Mouse (Mus musculus) C2C12 (cell line): ENCODE data around the gene Tmc5. TPM values are rescaled to one million over a fixed set of nuclear protein-coding genes. Genes with fewer than 3 reads are reported as not detected.

Experiments
- H3K27me3 ChIP-seq: one replicate; pipeline ENCODE4 v1.6.1; 2011; ENCODE audit not compliant: control insufficient read depth, insufficient read depth, insufficient read length
- H3K36me3 ChIP-seq: one replicate; pipeline ENCODE4 v1.6.1; 2011; ENCODE audit not compliant: control insufficient read depth, insufficient read depth
- H3K4me3 ChIP-seq: one replicate; pipeline ENCODE4 v1.5.1; 2011; ENCODE audit warnings: mild to moderate bottlenecking, control low read depth; ENCODE audit not compliant: poor library complexity, insufficient read depth, severe bottlenecking
- H3K79me2 ChIP-seq: one replicate; pipeline ENCODE4 v1.6.1; 2011; ENCODE audit not compliant: control insufficient read depth, insufficient read depth
- H3K79me3 ChIP-seq: one replicate; pipeline ENCODE4 v1.6.1; 2011; ENCODE audit warnings: low read depth, control low read depth
- H3ac ChIP-seq: one replicate; pipeline ENCODE3; 2011; ENCODE audit warnings: low read depth; ENCODE audit not compliant: control insufficient read depth, insufficient read length
- CEBPB ChIP-seq: IDR thresholded peaks from one replicate; pipeline ENCODE4 v1.6.1; 2011; ENCODE audit warnings: low read depth, mild to moderate bottlenecking, control low read depth, moderate library complexity
- CTCF ChIP-seq: IDR thresholded peaks from one replicate; pipeline ENCODE4 v1.5.1; 2011; ENCODE audit not compliant: control insufficient read depth, insufficient read depth, insufficient read length
- FOSL1 ChIP-seq: IDR thresholded peaks from one replicate; pipeline ENCODE4 v1.8.0; 2011; ENCODE audit warnings: mild to moderate bottlenecking, low read length; ENCODE audit not compliant: poor library complexity, insufficient read depth, severe bottlenecking
- MAX ChIP-seq: IDR thresholded peaks from one replicate; pipeline ENCODE4 v1.6.1; 2011; ENCODE audit warnings: mild to moderate bottlenecking, control low read depth
- MYOD1 ChIP-seq: IDR thresholded peaks from one replicate; pipeline ENCODE4 v1.6.1; 2011; ENCODE audit warnings: low read depth; ENCODE audit not compliant: control insufficient read depth, insufficient read length
- MYOG ChIP-seq: IDR thresholded peaks from one replicate; pipeline ENCODE4 v1.6.1; 2011; ENCODE audit not compliant: control insufficient read depth, insufficient read length; ENCODE audit errors: extremely low read depth
- USF1 ChIP-seq: IDR thresholded peaks from one replicate; pipeline ENCODE4 v1.6.1; 2011; ENCODE audit warnings: low read depth, mild to moderate bottlenecking, control low read depth, moderate library complexity
- polyA plus RNA-seq: library from polyadenylated mRNA; unstranded; fragments of >200 nt; fragmentation: generic; extraction: Trizol; gene quantifications from one replicate; pipeline ENCODE4 v1.2.1, GENCODE M21; 2012; ENCODE audit warnings: missing spikeins

The Tmc5 gene
- polyA plus RNA-seq, 1 experiment = not detected

GRCm38 (mm10) chr7:118596271-118596670, 826 bp upstream of the Tmc5 start:
- H3K4me3 ChIP-seq = no peak overlapping the region
- H3K79me3 ChIP-seq = no peaks in the 10 kb centered on the region
- TF ChIP-seq CTCF (no peak), CEBPB (no peak), MYOG (no peak), USF1 (no peak), FOSL1 (no peak), MYOD1 (no peak), MAX (no peak)
- no peaks in the 10 kb centered on the region for H3K36me3 ChIP-seq
- H3ac ChIP-seq = no peak overlapping the region
- H3K27me3 ChIP-seq = peaks cover 61% of the 10 kb centered on the region
- H3K79me2 ChIP-seq = no peaks in the 10 kb centered on the region

- Histone ChIP-seq H3K27me3 (peaks cover 67% of the 10 kb centered on the region), H3K79me3 (no peaks in the 10 kb centered on the region), H3K4me3 (no peak overlapping the region), H3ac (no peak overlapping the region), H3K36me3 (no peaks in the 10 kb centered on the region), H3K79me2 (no peaks in the 10 kb centered on the region)
- TF ChIP-seq MYOD1 = no peak
- no peak for TF ChIP-seq FOSL1
- no peak for TF ChIP-seq CEBPB
- TF ChIP-seq USF1 = no peak
- TF ChIP-seq MYOG = no peak
- no peak for TF ChIP-seq CTCF
- TF ChIP-seq MAX = no peak
Measured at GRCm38 (mm10) chr7:118599954-118600631, 3.0 kb downstream of the Tmc5 start.

- Histone ChIP-seq H3K79me3 (no peaks in the 10 kb centered on the region), H3K79me2 (no peaks in the 10 kb centered on the region), H3ac (no peak overlapping the region), H3K4me3 (no peak overlapping the region), H3K27me3 (peaks cover 41% of the 10 kb centered on the region), H3K36me3 (no peaks in the 10 kb centered on the region)
- no peak for TF ChIP-seq CTCF
- TF ChIP-seq CEBPB = no peak
- no peak for TF ChIP-seq MYOG
- TF ChIP-seq MYOD1 = no peak
- no peak for TF ChIP-seq USF1
- TF ChIP-seq MAX = no peak
- TF ChIP-seq FOSL1 = no peak
Measured at GRCm38 (mm10) chr7:118604842-118605241, 7.7 kb downstream of the Tmc5 start.

GRCm38 (mm10) chr7:118609815-118610214, 12.7 kb downstream of the Tmc5 start:
- no peak for TF ChIP-seq MAX
- no peak for TF ChIP-seq USF1
- no peak for TF ChIP-seq CTCF
- no peak for TF ChIP-seq MYOD1
- TF ChIP-seq CEBPB = no peak
- TF ChIP-seq MYOG = no peak
- TF ChIP-seq FOSL1 = no peak
- no peaks in the 10 kb centered on the region for H3K79me2 ChIP-seq

GRCm38 (mm10) chr7:118610721-118611120, 13.6 kb downstream of the Tmc5 start:
- Histone ChIP-seq H3K36me3 (no peaks in the 10 kb centered on the region), H3K79me2 (no peaks in the 10 kb centered on the region), H3ac (no peak overlapping the region), H3K4me3 (no peak overlapping the region), H3K27me3 (peaks cover 19% of the 10 kb centered on the region), H3K79me3 (no peaks in the 10 kb centered on the region)
- TF ChIP-seq FOSL1 (no peak), USF1 (no peak), CTCF (no peak), MYOD1 (no peak), CEBPB (no peak), MAX (no peak), MYOG (no peak)

More at GRCm38 (mm10) chr7:118609815-118610214, 12.7 kb downstream of the Tmc5 start:
- H3ac ChIP-seq = no peak overlapping the region
- peaks cover 18% of the 10 kb centered on the region for H3K27me3 ChIP-seq
- no peaks in the 10 kb centered on the region for H3K36me3 ChIP-seq
- H3K79me3 ChIP-seq = no peaks in the 10 kb centered on the region
- no peak overlapping the region for H3K4me3 ChIP-seq
